Mouse (Mus musculus) MEL (cell line): ENCODE measurements around the gene Ttc21b. TPM values are rescaled to one million over a fixed set of nuclear protein-coding genes. Genes with fewer than 3 reads are reported as not detected.

Experiments
- DNase-seq: peaks from one replicate; pipeline ENCODE4 v3.0.0; 2011; ENCODE audit warnings: low read depth, low spot score
- H3K27ac ChIP-seq: 2 replicates; pipeline ENCODE4 v1.5.1; 2012; ENCODE audit warnings: low read depth, mild to moderate bottlenecking, control low read depth, low read length, moderate library complexity; ENCODE audit not compliant: control insufficient read depth
- H3K27me3 ChIP-seq, 2 experiments: fragments of 150-350 bp in 1 of 2; sonication (generic) in 1 of 2; 2 replicates each; pipeline ENCODE4 v1.6.1; 2012; ENCODE audit warnings: low read length in 2 of 2, mild to moderate bottlenecking in 2 of 2, improper control_type of control experiment in 1 of 2, moderate library complexity in 1 of 2; ENCODE audit not compliant: insufficient read depth in 2 of 2, control insufficient read depth in 1 of 2
- H3K36me3 ChIP-seq, 2 experiments: 2 replicates each; pipeline ENCODE4 v1.6.1; 2012 to 2014; ENCODE audit warnings: low read length in 2 of 2, improper control_type of control experiment in 1 of 2, inconsistent platforms in 1 of 2, mild to moderate bottlenecking in 1 of 2; ENCODE audit not compliant: insufficient read depth in 2 of 2, control insufficient read depth in 1 of 2
- H3K4me1 ChIP-seq, 2 experiments: fragments of 150-350 bp in 1 of 2; sonication (generic) in 1 of 2; 2 replicates each; pipeline ENCODE4 v1.6.1; 2012; ENCODE audit warnings: low read length in 2 of 2, improper control_type of control experiment in 1 of 2, mild to moderate bottlenecking in 1 of 2; ENCODE audit not compliant: insufficient read depth in 2 of 2, control insufficient read depth in 1 of 2
- H3K4me3 ChIP-seq, 2 experiments: fragments of 150-350 bp in 1 of 2; sonication (generic) in 1 of 2; 2 replicates each; pipeline ENCODE4 v1.5.1; 2012; ENCODE audit warnings: low read depth in 2 of 2, low read length in 2 of 2, mild to moderate bottlenecking in 2 of 2, moderate library complexity in 2 of 2, control low read depth in 1 of 2, improper control_type of control experiment in 1 of 2; ENCODE audit not compliant: control insufficient read depth in 1 of 2, insufficient read depth in 1 of 2
- H3K79me2 ChIP-seq: 2 replicates; pipeline ENCODE4 v1.6.1; 2012; ENCODE audit warnings: mild to moderate bottlenecking, low read length, moderate library complexity; ENCODE audit not compliant: control insufficient read depth, poor library complexity, insufficient read depth
- H3K9ac ChIP-seq: 2 replicates; pipeline ENCODE4 v1.6.1; 2012; ENCODE audit warnings: low read depth, mild to moderate bottlenecking, control low read depth, low read length, moderate library complexity; ENCODE audit not compliant: control insufficient read depth, poor library complexity, severe bottlenecking
- H3K9me3 ChIP-seq: fragments of 150-350 bp; sonication (generic); replicated peaks from 2 replicates; pipeline ENCODE4 v1.6.1; 2012; ENCODE audit warnings: mild to moderate bottlenecking, low read length, improper control_type of control experiment, moderate library complexity; ENCODE audit not compliant: insufficient read depth
- BHLHE40 ChIP-seq: IDR thresholded peaks from 2 replicates; pipeline ENCODE4 v1.6.1; 2012; ENCODE audit warnings: low read depth, mild to moderate bottlenecking, inconsistent platforms, low read length, improper control_type of control experiment, borderline replicate concordance
- CTCF ChIP-seq, 3 experiments: IDR thresholded peaks in 2 of 3; conservative IDR thresholded peaks in 1 of 3; 2 replicates each; pipeline ENCODE4 v1.5.1; 2011 to 2012; ENCODE audit warnings: low read length in 3 of 3, low read depth in 2 of 3, mild to moderate bottlenecking in 2 of 3, improper control_type of control experiment in 1 of 3, inconsistent platforms in 1 of 3, mixed read lengths in 1 of 3, moderate library complexity in 1 of 3; ENCODE audit not compliant: control insufficient read depth in 1 of 3, insufficient read depth in 1 of 3, poor library complexity in 1 of 3, severe bottlenecking in 1 of 3
- EP300 ChIP-seq, 2 experiments: IDR thresholded peaks; 2 replicates each; pipeline ENCODE4 v1.6.1; 2011; ENCODE audit warnings: improper control_type of control experiment in 2 of 2, low read length in 2 of 2, low read depth in 1 of 2, mild to moderate bottlenecking in 1 of 2
- ETS1 ChIP-seq: IDR thresholded peaks from 2 replicates; pipeline ENCODE4 v1.6.1; 2012; ENCODE audit warnings: low read depth, mild to moderate bottlenecking, inconsistent platforms, low read length, improper control_type of control experiment, moderate library complexity
- GABPA ChIP-seq: IDR thresholded peaks from 2 replicates; pipeline ENCODE4 v1.6.1; 2012; ENCODE audit warnings: low read depth, mild to moderate bottlenecking, inconsistent platforms, low read length, improper control_type of control experiment, moderate library complexity
- GATA1 ChIP-seq: IDR thresholded peaks from 2 replicates; pipeline ENCODE4 v1.6.1; 2011; ENCODE audit warnings: low read depth, low read length, improper control_type of control experiment
- HCFC1 ChIP-seq: IDR thresholded peaks from 2 replicates; pipeline ENCODE4 v1.6.1; 2012; ENCODE audit warnings: low read depth, mild to moderate bottlenecking, inconsistent platforms, low read length, improper control_type of control experiment, moderate library complexity
- JUND ChIP-seq: IDR thresholded peaks from 2 replicates; pipeline ENCODE4 v1.6.1; 2011; ENCODE audit warnings: low read depth, mild to moderate bottlenecking, improper control_type of control experiment, low read length
- MAX ChIP-seq: IDR thresholded peaks from 2 replicates; pipeline ENCODE4 v1.6.1; 2011; ENCODE audit warnings: low read length, improper control_type of control experiment
- MYB ChIP-seq: IDR thresholded peaks from 2 replicates; pipeline ENCODE4 v1.6.1; 2011; ENCODE audit warnings: mild to moderate bottlenecking, low read depth, low read length, improper control_type of control experiment
- MYC ChIP-seq: IDR thresholded peaks from 2 replicates; pipeline ENCODE4 v1.6.1; 2011; ENCODE audit warnings: low read depth, mild to moderate bottlenecking, low read length, improper control_type of control experiment, moderate library complexity
- NRF1 ChIP-seq: IDR thresholded peaks from 2 replicates; pipeline ENCODE4 v1.6.1; 2014; ENCODE audit warnings: low read depth, mild to moderate bottlenecking, inconsistent platforms, low read length, improper control_type of control experiment, moderate library complexity; ENCODE audit not compliant: poor library complexity, insufficient read depth, severe bottlenecking
- POLR2AphosphoS2 ChIP-seq: IDR thresholded peaks from 2 replicates; pipeline ENCODE4 v1.6.1; 2011; ENCODE audit warnings: low read length, improper control_type of control experiment
- POLR2AphosphoS5 ChIP-seq: IDR thresholded peaks from 2 replicates; pipeline ENCODE4 v1.6.1; 2012; ENCODE audit warnings: low read depth, borderline replicate concordance, mild to moderate bottlenecking, inconsistent platforms, low read length, moderate library complexity, mixed read lengths
- RAD21 ChIP-seq: IDR thresholded peaks from 2 replicates; pipeline ENCODE4 v1.6.1; 2011; ENCODE audit warnings: mild to moderate bottlenecking, low read depth, low read length, improper control_type of control experiment
- RCOR1 ChIP-seq: IDR thresholded peaks from 2 replicates; pipeline ENCODE4 v1.6.1; 2012; ENCODE audit warnings: low read depth, mild to moderate bottlenecking, inconsistent platforms, low read length, improper control_type of control experiment
- SIN3A ChIP-seq: IDR thresholded peaks from 2 replicates; pipeline ENCODE4 v1.6.1; 2012; ENCODE audit warnings: low read length, improper control_type of control experiment, inconsistent platforms
- TAL1 ChIP-seq: IDR thresholded peaks from 2 replicates; pipeline ENCODE4 v1.6.1; 2012; ENCODE audit warnings: mild to moderate bottlenecking, inconsistent platforms, low read length, moderate library complexity, mixed read lengths
- TCF12 ChIP-seq: IDR thresholded peaks from 2 replicates; pipeline ENCODE4 v1.6.1; 2014; ENCODE audit warnings: low read depth, mild to moderate bottlenecking, inconsistent platforms, low read length, improper control_type of control experiment, moderate library complexity
- USF1 ChIP-seq: IDR thresholded peaks from 2 replicates; pipeline ENCODE4 v1.6.1; 2014; ENCODE audit warnings: low read depth, mild to moderate bottlenecking, inconsistent platforms, low read length, improper control_type of control experiment, moderate library complexity
- USF2 ChIP-seq, 2 experiments: IDR thresholded peaks; 2 replicates each; pipeline ENCODE4 v1.6.1; 2011 to 2012; ENCODE audit warnings: improper control_type of control experiment in 2 of 2, low read length in 2 of 2, borderline replicate concordance in 1 of 2, inconsistent platforms in 1 of 2, low read depth in 1 of 2, mild to moderate bottlenecking in 1 of 2; ENCODE audit not compliant: insufficient read depth in 1 of 2
- ZC3H11A ChIP-seq: IDR thresholded peaks from 2 replicates; pipeline ENCODE4 v1.6.1; 2012; ENCODE audit warnings: low read depth, mild to moderate bottlenecking, inconsistent platforms, low read length, improper control_type of control experiment
- ZNF384 ChIP-seq: IDR thresholded peaks from 2 replicates; pipeline ENCODE4 v1.6.1; 2012; ENCODE audit warnings: low read depth, mild to moderate bottlenecking, inconsistent platforms, low read length, improper control_type of control experiment
- polyA plus RNA-seq, 2 experiments: library from polyadenylated mRNA; stranded (reverse) in 1 of 2; unstranded in 1 of 2; fragments of >175 nt in 1 of 2; fragments of >200 nt in 1 of 2; gene quantifications; 2 replicates each; pipeline versions ENCODE4 v1.2.1 to v1.2.4; 2012; ENCODE audit warnings: low replicate concordance in 2 of 2, low read depth in 1 of 2; ENCODE audit not compliant: insufficient read length in 2 of 2, insufficient read depth in 1 of 2, missing spikeins in 1 of 2
- total RNA-seq: library from RNA; depleted of rRNA; stranded (reverse); fragments of 300-350 nt; gene quantifications from 2 replicates; pipeline ENCODE4 v1.2.3, GENCODE M21; 2012

The Ttc21b gene
- total and polyA plus RNA-seq, 3 experiments, result not detected

DNA sequence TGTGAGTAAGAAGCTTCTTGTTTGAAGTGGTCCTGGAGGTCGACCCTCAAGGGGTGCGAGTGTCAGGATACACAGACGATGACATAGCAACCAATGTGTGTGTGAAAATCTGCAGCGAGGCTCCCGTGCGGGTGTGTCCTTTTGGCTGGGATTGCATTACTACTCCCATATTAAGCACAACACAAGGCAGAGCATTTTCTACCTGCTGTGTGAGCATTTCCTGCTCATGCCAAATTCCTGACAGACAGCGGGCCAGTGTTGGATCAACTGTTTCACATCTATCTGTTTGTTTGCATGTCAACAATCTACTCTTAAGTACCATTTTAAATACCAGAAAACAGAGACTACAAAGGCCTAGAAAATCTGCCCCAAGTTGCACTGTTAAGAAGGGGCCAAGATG, 79.4 kb downstream of the Ttc21b start:
- Histone ChIP-seq H3K27ac (no peak overlapping the region), H3K4me3 (no peak overlapping the region), H3K27me3 (no peaks in the 10 kb centered on the region), H3K79me2 (no peaks in the 10 kb centered on the region), H3K9ac (no peak overlapping the region), H3K9me3 (no peaks in the 10 kb centered on the region), H3K36me3 (no peaks in the 10 kb centered on the region), H3K4me1 (no peaks in the 10 kb centered on the region)
- no peak for DNase-seq
- TF ChIP-seq POLR2AphosphoS5, result no peak
- TF ChIP-seq MYC, result no peak
- TF ChIP-seq GATA1, result no peak
- no peak for TF ChIP-seq USF2 (IDR thresholded peaks at IDR 0.05; ENCODE audit: borderline replicate concordance in 1 of 2, insufficient read depth in 1 of 2, low read depth in 1 of 2, low read length in 2 of 2)
- TF ChIP-seq ETS1, result no peak
- TF ChIP-seq SIN3A, result no peak
- TF ChIP-seq GABPA, result no peak
- no peak for TF ChIP-seq TAL1
- no peak for TF ChIP-seq RCOR1
- TF ChIP-seq CTCF (IDR thresholded peaks at IDR 0.05 in 2 of 3, conservative IDR thresholded peaks at IDR 0.05 in 1 of 3; ENCODE audit: control insufficient read depth in 1 of 3, insufficient read depth in 1 of 3, low read depth in 2 of 3, low read length in 3 of 3, poor library complexity in 1 of 3, severe bottlenecking in 1 of 3), result no peak
- no peak for TF ChIP-seq ZC3H11A
- TF ChIP-seq BHLHE40, result no peak
- no peak for TF ChIP-seq MYB

GRCm38 (mm10) chr2:66173134-66173533, 83.3 kb downstream of the Ttc21b start:
- no peaks in the 10 kb centered on the region for H3K4me1 ChIP-seq
- H3K9me3 ChIP-seq, result no peaks in the 10 kb centered on the region
- TF ChIP-seq HCFC1 (no peak), EP300 (IDR thresholded peaks at IDR 0.05; ENCODE audit: low read depth in 1 of 2, low read length in 2 of 2) (no peak), RAD21 (no peak), MAX (no peak), POLR2AphosphoS2 (no peak), ZNF384 (no peak), JUND (no peak), MYC (no peak), USF2 (IDR thresholded peaks at IDR 0.05; ENCODE audit: borderline replicate concordance in 1 of 2, insufficient read depth in 1 of 2, low read depth in 1 of 2, low read length in 2 of 2) (no peak), NRF1 (no peak), USF1 (no peak), TCF12 (no peak)

More at GRCm38 (mm10) chr2:66173134-66173533, 83.3 kb downstream of the Ttc21b start:
- no peak for DNase-seq
- Histone ChIP-seq H3K27ac (no peak overlapping the region), H3K79me2 (no peaks in the 10 kb centered on the region), H3K9ac (no peak overlapping the region), H3K4me3 (no peak overlapping the region), H3K36me3 (no peaks in the 10 kb centered on the region), H3K27me3 (no peaks in the 10 kb centered on the region)
